Mouse (Mus musculus) lung, embryonic 14.5 days (tissue): Measurements from ENCODE around the gene Gdf9. TPM values are rescaled to one million over a fixed set of nuclear protein-coding genes. Genes with fewer than 3 reads are reported as not detected.
A peak's percentile ranks its signal among the peaks of the same experiment; 100 is the strongest.

Source experiments
- ATAC-seq: fragments of 200-750 bp; cut with Nextera tagmentation; 2 replicates; pipeline ENCODE4 v1.8.0; 2017; ENCODE audit warnings: mild to moderate bottlenecking, moderate TSS enrichment, moderate library complexity; ENCODE audit not compliant: insufficient read depth
- DNase-seq: peaks from one replicate; pipeline ENCODE4 v3.0.0-alpha.2; 2015
- H3K27ac ChIP-seq: fragments of 300-500 bp; sonication (generic); 2 replicates; pipeline ENCODE4 v1.5.1; 2014; ENCODE audit warnings: low read depth, mild to moderate bottlenecking, moderate library complexity
- H3K27me3 ChIP-seq: fragments of 300-500 bp; sonication (generic); 2 replicates; pipeline ENCODE4 v1.6.1; 2014; ENCODE audit warnings: low read length, control low read depth; ENCODE audit not compliant: insufficient read depth
- H3K36me3 ChIP-seq: fragments of 300-500 bp; sonication (generic); 2 replicates; pipeline ENCODE4 v1.6.1; 2014; ENCODE audit warnings: control low read depth; ENCODE audit not compliant: insufficient read depth
- H3K4me1 ChIP-seq: fragments of 300-500 bp; sonication (generic); 2 replicates; pipeline ENCODE4 v1.6.1; 2014; ENCODE audit warnings: antibody characterized with exemption, control low read depth; ENCODE audit not compliant: insufficient read depth
- H3K4me2 ChIP-seq: fragments of 300-500 bp; sonication (generic); 2 replicates; pipeline ENCODE4 v1.6.1; 2014; ENCODE audit warnings: mild to moderate bottlenecking
- H3K4me3 ChIP-seq: fragments of 300-500 bp; sonication (generic); 2 replicates; pipeline ENCODE4 v1.5.1; 2014; ENCODE audit warnings: low read depth, low read length
- H3K9ac ChIP-seq: fragments of 300-500 bp; sonication (generic); 2 replicates; pipeline ENCODE4 v1.6.1; 2014
- H3K9me3 ChIP-seq: fragments of 300-500 bp; sonication (generic); 2 replicates; pipeline ENCODE4 v1.6.1; 2016; ENCODE audit warnings: low read depth, low read length, control low read depth
- CTCF ChIP-seq: IDR thresholded peaks from 2 replicates; pipeline ENCODE4 v1.5.1; 2016; ENCODE audit warnings: antibody characterized with exemption, low read depth
- WGBS: fragments of 180-500 bp; shearing (Covaris S2); extraction: QIAGEN DNeasy Blood & Tissue Kit; methylation state at CpG from one replicate; pipeline ENCODE4 v1.1.7; 2014; 5-methylcytosine and 5-hydroxymethylcytosine counted together
- polyA plus RNA-seq: library from polyadenylated mRNA; unstranded; fragments of >200 nt; fragmentation: Nextera tagmentation; extraction: Ambion mirVana; gene quantifications from 2 replicates; pipeline ENCODE4 v1.2.1, GENCODE M21; 2014

Gdf9 gene
- polyA plus RNA-seq, result 1.7 and 2.0 TPM in 2 replicates

GRCm38 (mm10) chr11:53430670-53431346 is at the start of gene Gdf9, which contains the start of gene Uqcrq:
Gdf9 (plus strand) TSS chr11:53431023.
Uqcrq (minus strand) TSS chr11:53430831.
- H3K27me3 ChIP-seq, result no peaks in the 10 kb centered on the region
- DNase-seq (peak; percentile 100), ATAC-seq (peak; percentile 92)
- H3K36me3 ChIP-seq, result peaks cover 11% of the 10 kb centered on the region
- peak within 1 kb of the TSS; percentile 91 for H3K4me2 ChIP-seq
- H3K4me3 ChIP-seq, result peak within 1 kb of the TSS; percentile 94
- peaks cover 7% of the 10 kb centered on the region for H3K4me1 ChIP-seq
- H3K9me3 ChIP-seq, result no peaks in the 10 kb centered on the region
- H3K9ac ChIP-seq, result peak within 1 kb of the TSS; percentile 89
- no peak for TF ChIP-seq CTCF
- WGBS, result 1% methylated on average over 44 of the region's 44 CpGs
- H3K27ac ChIP-seq, result peak within 1 kb of the TSS; percentile 72

- no peak for TF ChIP-seq CTCF
- H3K27me3 ChIP-seq, result no peaks in the 10 kb centered on the region
- no peaks in the 10 kb centered on the region for H3K9me3 ChIP-seq
- no peak overlapping the region for H3K9ac ChIP-seq
- no peak for ATAC-seq
- H3K4me1 ChIP-seq, result no peaks in the 10 kb centered on the region
- H3K27ac ChIP-seq, result no peak overlapping the region
- no peak overlapping the region for H3K4me2 ChIP-seq
- 92% methylated on average over 2 of the region's 2 CpGs for WGBS
- peaks cover 47% of the 10 kb centered on the region for H3K36me3 ChIP-seq
- H3K4me3 ChIP-seq, result no peak overlapping the region
- DNase-seq, result no peak
Measured at GRCm38 (mm10) chr11:53383758-53384428, 46.9 kb upstream of the Gdf9 start.

- no peak overlapping the region for H3K9ac ChIP-seq
- no peaks in the 10 kb centered on the region for H3K9me3 ChIP-seq
- H3K4me2 ChIP-seq, result no peak overlapping the region
- peaks cover 72% of the 10 kb centered on the region for H3K36me3 ChIP-seq
- ATAC-seq (no peak), DNase-seq (no peak)
- no peaks in the 10 kb centered on the region for H3K27me3 ChIP-seq
- H3K4me3 ChIP-seq, result no peak overlapping the region
- H3K4me1 ChIP-seq, result no peaks in the 10 kb centered on the region
- TF ChIP-seq CTCF, result no peak
- no peak overlapping the region for H3K27ac ChIP-seq
- 78% methylated on average over 1 of the region's 1 CpGs for WGBS
Measured at GRCm38 (mm10) chr11:53393856-53394255, 37.0 kb upstream of the Gdf9 start.

GRCm38 (mm10) chr11:53403638-53404037 is 27.2 kb upstream of the Gdf9 start:
- 92% methylated on average over 1 of the region's 1 CpGs for WGBS
- no peak for TF ChIP-seq CTCF
- H3K36me3 ChIP-seq, result peaks cover 81% of the 10 kb centered on the region

GRCm38 (mm10) chr11:53411738-53412137 is 19.1 kb upstream of the Gdf9 start:
- peak; percentile 61 for TF ChIP-seq CTCF
- no peak for ATAC-seq
- H3K36me3 ChIP-seq, result peaks cover 90% of the 10 kb centered on the region
- H3K9me3 ChIP-seq, result no peaks in the 10 kb centered on the region
- peak; percentile 71 for DNase-seq
- no peaks in the 10 kb centered on the region for H3K4me1 ChIP-seq
- no peak overlapping the region for H3K9ac ChIP-seq
- no peak overlapping the region for H3K4me3 ChIP-seq
- H3K4me2 ChIP-seq, result no peak overlapping the region
- no peak overlapping the region for H3K27ac ChIP-seq
- H3K27me3 ChIP-seq, result no peaks in the 10 kb centered on the region

More at GRCm38 (mm10) chr11:53403638-53404037, 27.2 kb upstream of the Gdf9 start:
- H3K27ac ChIP-seq, result no peak overlapping the region
- H3K27me3 ChIP-seq, result no peaks in the 10 kb centered on the region
- ATAC-seq, result no peak
- no peak overlapping the region for H3K4me3 ChIP-seq
- no peaks in the 10 kb centered on the region for H3K9me3 ChIP-seq
- H3K4me2 ChIP-seq, result no peak overlapping the region
- no peak for DNase-seq
- H3K4me1 ChIP-seq, result no peaks in the 10 kb centered on the region
- no peak overlapping the region for H3K9ac ChIP-seq

GRCm38 (mm10) chr11:53413871-53414270 is 17.0 kb upstream of the Gdf9 start:
- H3K4me3 ChIP-seq, result no peak overlapping the region
- no peak for TF ChIP-seq CTCF
- H3K27me3 ChIP-seq, result no peaks in the 10 kb centered on the region
- ATAC-seq (no peak), DNase-seq (no peak)
- peaks cover 92% of the 10 kb centered on the region for H3K36me3 ChIP-seq
- H3K9ac ChIP-seq, result no peak overlapping the region
- H3K4me2 ChIP-seq, result no peak overlapping the region
- no peaks in the 10 kb centered on the region for H3K4me1 ChIP-seq
- WGBS, result 95% methylated on average over 4 of the region's 4 CpGs
- no peak overlapping the region for H3K27ac ChIP-seq
- H3K9me3 ChIP-seq, result no peaks in the 10 kb centered on the region

- Histone ChIP-seq H3K36me3 (peaks cover 66% of the 10 kb centered on the region), H3K9me3 (no peaks in the 10 kb centered on the region), H3K4me2 (no peak overlapping the region), H3K4me1 (no peaks in the 10 kb centered on the region), H3K27me3 (no peaks in the 10 kb centered on the region), H3K4me3 (no peak overlapping the region), H3K27ac (no peak overlapping the region), H3K9ac (no peak overlapping the region)
- DNase-seq (no peak), ATAC-seq (no peak)
- TF ChIP-seq CTCF, result no peak
Measured at GRCm38 (mm10) chr11:53418048-53418447, 12.8 kb upstream of the Gdf9 start.
